Mouse (Mus musculus) hindbrain, embryonic 16.5 days (tissue): Measurements from ENCODE around the gene Rfwd3. TPM values are rescaled to one million over a fixed set of nuclear protein-coding genes. Genes with fewer than 3 reads are reported as not detected.

Source experiments
- ATAC-seq: fragments of 200-750 bp; cut with Nextera tagmentation; 2 replicates; pipeline ENCODE4 v1.8.0; 2017; ENCODE audit warnings: moderate TSS enrichment, moderate library complexity
- H3K27ac ChIP-seq: fragments of 300-500 bp; sonication (generic); 2 replicates; pipeline ENCODE4 v1.5.1; 2014; ENCODE audit warnings: low read depth, mild to moderate bottlenecking, control low read depth, low read length, moderate library complexity
- H3K27me3 ChIP-seq: fragments of 300-500 bp; sonication (generic); replicated peaks from 2 replicates; pipeline ENCODE4 v1.6.1; 2014; ENCODE audit warnings: low read length; ENCODE audit not compliant: control insufficient read depth, insufficient read depth
- H3K36me3 ChIP-seq: fragments of 300-500 bp; sonication (generic); 2 replicates; pipeline ENCODE4 v1.6.1; 2014; ENCODE audit warnings: mild to moderate bottlenecking, low read length, moderate library complexity, mixed read lengths; ENCODE audit not compliant: control insufficient read depth, insufficient read depth
- H3K4me1 ChIP-seq: fragments of 300-500 bp; sonication (generic); 2 replicates; pipeline ENCODE4 v1.6.1; 2014; ENCODE audit warnings: low read depth, low read length; ENCODE audit not compliant: control insufficient read depth, insufficient read depth
- H3K4me2 ChIP-seq: fragments of 300-500 bp; sonication (generic); 2 replicates; pipeline ENCODE4 v1.6.1; 2014; ENCODE audit warnings: mild to moderate bottlenecking, low read length, control low read depth, moderate library complexity
- H3K4me3 ChIP-seq: fragments of 300-500 bp; sonication (generic); 2 replicates; pipeline ENCODE4 v1.5.1; 2014; ENCODE audit warnings: mild to moderate bottlenecking, low read length, control low read depth, moderate library complexity
- H3K9ac ChIP-seq: fragments of 300-500 bp; sonication (generic); 2 replicates; pipeline ENCODE4 v1.6.1; 2014; ENCODE audit warnings: low read depth, mild to moderate bottlenecking, control low read depth, low read length, moderate library complexity
- H3K9me3 ChIP-seq: fragments of 300-500 bp; sonication (generic); 2 replicates; pipeline ENCODE4 v1.6.1; 2014; ENCODE audit warnings: mild to moderate bottlenecking, low read length, moderate library complexity; ENCODE audit not compliant: control insufficient read depth
- WGBS: fragments of 180-500 bp; shearing (Covaris S2); extraction: QIAGEN DNeasy Blood & Tissue Kit; methylation state at CpG from one replicate; pipeline ENCODE4 v1.1.7; 2014; 5-methylcytosine and 5-hydroxymethylcytosine counted together
- polyA plus RNA-seq: library from polyadenylated mRNA; unstranded; fragments of >200 nt; fragmentation: Nextera tagmentation; extraction: Ambion mirVana; gene quantifications from 2 replicates; pipeline ENCODE4 v1.2.1, GENCODE M21; 2015

Gene Rfwd3
- 21.7 and 26.6 TPM in 2 replicates for polyA plus RNA-seq

GRCm38 (mm10) chr8:111299821-111300568 is at the start of gene Rfwd3:
TSS of gene Rfwd3 (minus strand) at chr8:111300222.
- Histone ChIP-seq H3K9me3 (no peaks in the 10 kb centered on the region), H3K36me3 (peaks cover 5% of the 10 kb centered on the region), H3K4me1 (peaks cover 9% of the 10 kb centered on the region), H3K4me3 (peak within 1 kb of the TSS; percentile 95), H3K9ac (peak within 1 kb of the TSS; percentile 93), H3K27ac (peak within 1 kb of the TSS; percentile 83), H3K27me3 (no peaks in the 10 kb centered on the region), H3K4me2 (peak within 1 kb of the TSS; percentile 85)
- ATAC-seq: peak; percentile 100
- under 1% methylated on average over 64 of the region's 67 CpGs for WGBS

- Histone ChIP-seq H3K4me2 (no peak overlapping the region), H3K36me3 (no peaks in the 10 kb centered on the region), H3K9me3 (no peaks in the 10 kb centered on the region), H3K27ac (no peak overlapping the region), H3K9ac (no peak overlapping the region), H3K27me3 (peaks cover 9% of the 10 kb centered on the region), H3K4me1 (no peaks in the 10 kb centered on the region), H3K4me3 (no peak overlapping the region)
- ATAC-seq: peak; percentile 60; the same call in 1 of the 2 replicates
- 18% methylated on average over 5 of the region's 5 CpGs for WGBS
These were observed 43.2 kb upstream of the Rfwd3 start for GRCm38 (mm10) chr8:111343225-111343624.

- H3K4me3 ChIP-seq: no peak overlapping the region
- ATAC-seq: no peak
- H3K27ac ChIP-seq: no peak overlapping the region
- no peak overlapping the region for H3K4me2 ChIP-seq
- no peaks in the 10 kb centered on the region for H3K4me1 ChIP-seq
- 79% methylated on average over 3 of the region's 3 CpGs for WGBS
- H3K36me3 ChIP-seq: no peaks in the 10 kb centered on the region
- H3K27me3 ChIP-seq: peaks cover 9% of the 10 kb centered on the region
- H3K9ac ChIP-seq: no peak overlapping the region
- no peaks in the 10 kb centered on the region for H3K9me3 ChIP-seq
These were observed 40.2 kb upstream of the Rfwd3 start for GRCm38 (mm10) chr8:111340186-111340585.

- no peak overlapping the region for H3K9ac ChIP-seq
These were observed 38.6 kb upstream of the Rfwd3 start for GRCm38 (mm10) chr8:111338370-111339208.

GRCm38 (mm10) chr8:111337890-111338347 is 37.9 kb upstream of the Rfwd3 start, which contains the start of gene Mlkl:
TSS of gene Mlkl (minus strand) at chr8:111338177.
- Histone ChIP-seq H3K4me1 (no peaks in the 10 kb centered on the region), H3K27ac (no peak within 1 kb of the TSS), H3K4me3 (peak within 1 kb of the TSS; percentile 37), H3K27me3 (peaks cover 9% of the 10 kb centered on the region), H3K9me3 (no peaks in the 10 kb centered on the region), H3K4me2 (peak within 1 kb of the TSS; percentile 57), H3K9ac (peak within 1 kb of the TSS; percentile 8), H3K36me3 (no peaks in the 10 kb centered on the region)
- under 1% methylated on average over 29 of the region's 29 CpGs for WGBS
- ATAC-seq: no peak

More at GRCm38 (mm10) chr8:111338370-111339208, 38.6 kb upstream of the Rfwd3 start:
- peak overlapping the region; percentile 37 for H3K4me3 ChIP-seq
- H3K9me3 ChIP-seq: no peaks in the 10 kb centered on the region
- H3K4me2 ChIP-seq: peak overlapping the region; percentile 57
- no peak overlapping the region for H3K27ac ChIP-seq
- 47% methylated on average over 12 of the region's 12 CpGs for WGBS
- H3K36me3 ChIP-seq: no peaks in the 10 kb centered on the region
- no peak for ATAC-seq
- H3K27me3 ChIP-seq: peaks cover 9% of the 10 kb centered on the region
- no peaks in the 10 kb centered on the region for H3K4me1 ChIP-seq

- Histone ChIP-seq H3K9ac (peak overlapping the region; percentile 8), H3K27ac (no peak overlapping the region), H3K4me3 (peak overlapping the region; percentile 37), H3K4me2 (peak overlapping the region; percentile 57), H3K4me1 (no peaks in the 10 kb centered on the region), H3K36me3 (no peaks in the 10 kb centered on the region), H3K27me3 (peaks cover 9% of the 10 kb centered on the region), H3K9me3 (no peaks in the 10 kb centered on the region)
- WGBS: 33% methylated on average over 17 of the region's 17 CpGs
- no peak for ATAC-seq
These were observed 37.4 kb upstream of the Rfwd3 start for GRCm38 (mm10) chr8:111337311-111337889.

- Histone ChIP-seq H3K27ac (no peak overlapping the region), H3K9me3 (no peaks in the 10 kb centered on the region), H3K4me1 (no peaks in the 10 kb centered on the region), H3K4me2 (no peak overlapping the region), H3K27me3 (peaks cover 9% of the 10 kb centered on the region), H3K9ac (no peak overlapping the region), H3K4me3 (no peak overlapping the region), H3K36me3 (no peaks in the 10 kb centered on the region)
- no peak for ATAC-seq
- WGBS: 80% methylated on average over 4 of the region's 4 CpGs
These were observed 36.7 kb upstream of the Rfwd3 start for GRCm38 (mm10) chr8:111336692-111337091.

- WGBS: 86% methylated on average over 6 of the region's 6 CpGs
- no peak overlapping the region for H3K4me2 ChIP-seq
- H3K4me3 ChIP-seq: no peak overlapping the region
- H3K27me3 ChIP-seq: no peaks in the 10 kb centered on the region
- no peaks in the 10 kb centered on the region for H3K36me3 ChIP-seq
- no peak overlapping the region for H3K27ac ChIP-seq
- H3K9me3 ChIP-seq: no peaks in the 10 kb centered on the region
- no peak overlapping the region for H3K9ac ChIP-seq
- no peaks in the 10 kb centered on the region for H3K4me1 ChIP-seq
- no peak for ATAC-seq
These were observed 25.3 kb upstream of the Rfwd3 start for GRCm38 (mm10) chr8:111325222-111325790.
